Comparison of ENCODE assay signal across 12 mouse cellular contexts in genomic region chr5:77400823-77401222, GRCm38 (mm10). TPM values are rescaled to one million over a fixed set of nuclear protein-coding genes. Genes with fewer than 3 reads are reported as not detected.
DNase-seq lines count a peak whose midpoint lies in the region; ATAC-seq and TF ChIP-seq lines count a peak whose summit lies in the region.
"Had no signal": no experiment of that assay in that cellular context is flagged by ENCODE, and none has a peak within 500 bp of the region (broad histone marks: within the 10 kb centered on the region; RNA-seq: fewer than 3 reads in every experiment).

No protein-coding gene starts in this region.

- H3K9me3 ChIP-seq in stomach, postnatal 0 days (ENCODE audit: control insufficient read depth, low read length) = no peaks in the 10 kb centered on the region
- H3K9me3 ChIP-seq in liver, embryonic 11.5 days (ENCODE audit: control insufficient read depth, low read length) = no peaks in the 10 kb centered on the region
- H3K9me3 ChIP-seq: embryonic facial prominence, embryonic 13.5 days; limb, embryonic 12.5 days had no signal

- H3K4me1 ChIP-seq in stomach, postnatal 0 days (replicated peaks; ENCODE audit: control insufficient read depth, insufficient read depth) = peaks cover 15% of the 10 kb centered on the region; the same call in 1 of the 2 replicates
- H3K4me1 ChIP-seq in liver, embryonic 11.5 days (replicated peaks; ENCODE audit: control insufficient read depth, insufficient read depth, low read length) = no peaks in the 10 kb centered on the region

- H3K27me3 ChIP-seq in stomach, postnatal 0 days (ENCODE audit: control insufficient read depth, insufficient read depth, low read length) = no peaks in the 10 kb centered on the region
- H3K27me3 ChIP-seq in liver, embryonic 11.5 days (replicated peaks; ENCODE audit: control insufficient read depth, insufficient read depth, low read length) = no peaks in the 10 kb centered on the region

- TF ChIP-seq CTCF in stomach, postnatal 0 days (IDR thresholded peaks at IDR 0.05; ENCODE audit: low read depth) = no peak

- intact Hi-C loops in left cerebral cortex, postnatal 4 days (cut with DNase I) = no loop called here
- intact Hi-C loops in left cerebral cortex, postnatal 14 days (cut with DNase I) = no loop called here

- peak; percentile 63 for DNase-seq in left cerebral cortex, postnatal 4 days
- DNase-seq in left cerebral cortex, postnatal 14 days (ENCODE audit: low spot score in 2 of 2) = no peak
- peak; percentile 30 for DNase-seq in gastrocnemius, postnatal 25 days
- DNase-seq in kidney, postnatal 36 days = peak; percentile 80 to 87
- DNase-seq in stomach, postnatal 0 days (ENCODE audit: low spot score) = no peak
- no peak for DNase-seq in right cerebral cortex, postnatal 4 days
- DNase-seq in liver, embryonic 11.5 days (ENCODE audit: low spot score) = no peak
- DNase-seq: midbrain, embryonic 14.5 days; right cerebral cortex, adult 18-20 months had no signal

- WGBS in stomach, postnatal 0 days = 44% methylated on average over 6 of the region's 6 CpGs
- 80% methylated on average over 6 of the region's 6 CpGs for WGBS in liver, embryonic 11.5 days

- no peak overlapping the region for H3K4me3 ChIP-seq in stomach, postnatal 0 days (ENCODE audit: low read depth, low read length)
- H3K4me3 ChIP-seq in liver, embryonic 11.5 days (ENCODE audit: low read depth, low read length) = no peak overlapping the region
- H3K4me3 ChIP-seq: embryonic facial prominence, embryonic 13.5 days; limb, embryonic 12.5 days had no signal

- H3K27ac ChIP-seq in stomach, postnatal 0 days (replicated peaks) = peak overlapping the region; percentile 81
- H3K27ac ChIP-seq in liver, embryonic 11.5 days (ENCODE audit: low read depth, low read length) = no peak overlapping the region
- H3K27ac ChIP-seq: embryonic facial prominence, embryonic 13.5 days; limb, embryonic 12.5 days had no signal

- H3K9ac ChIP-seq in stomach, postnatal 0 days (ENCODE audit: low read length) = no peak overlapping the region
- H3K9ac ChIP-seq in liver, embryonic 11.5 days (ENCODE audit: low read depth, low read length) = no peak overlapping the region
- H3K9ac ChIP-seq: embryonic facial prominence, embryonic 13.5 days; limb, embryonic 12.5 days had no signal

- no peak for ATAC-seq in stomach, postnatal 0 days (ENCODE audit: low FRiP score, low TSS enrichment)
- no peak for ATAC-seq in inflammation-experienced regulatory T-cells, adult 6 months
- no peak for ATAC-seq in liver, embryonic 11.5 days (replicated peaks; ENCODE audit: low FRiP score)

- no peak overlapping the region for H3K4me2 ChIP-seq in stomach, postnatal 0 days (replicated peaks; ENCODE audit: low read depth)
- H3K4me2 ChIP-seq in liver, embryonic 11.5 days = no peak overlapping the region
- H3K4me2 ChIP-seq: embryonic facial prominence, embryonic 13.5 days; limb, embryonic 12.5 days had no signal

- TF ChIP-seq EP300 in stomach, postnatal 0 days (optimal IDR thresholded peaks at IDR 0.05) = no peak

- H3K36me3 ChIP-seq in stomach, postnatal 0 days (ENCODE audit: control insufficient read depth, insufficient read depth, low read length) = no peaks in the 10 kb centered on the region
- no peaks in the 10 kb centered on the region for H3K36me3 ChIP-seq in liver, embryonic 11.5 days (ENCODE audit: control insufficient read depth, insufficient read depth, low read length)
- H3K36me3 ChIP-seq: embryonic facial prominence, embryonic 13.5 days; limb, embryonic 12.5 days had no signal

RNA-seq across cellular contexts. Expression of gene Igfbp7, which starts 7.0 kb away (rescaled TPM):
- total RNA-seq in left cerebral cortex, postnatal 4 days (2021) = 10 to 100 TPM; 35.5 to 40.3 TPM
- total RNA-seq in left cerebral cortex, postnatal 14 days (2021) = 10 to 100 TPM; 66.5 to 70.9 TPM
- total RNA-seq in gastrocnemius, postnatal 25 days (2021) = 100 to 1,000 TPM; 105 to 156 TPM
- polyA plus RNA-seq in stomach, postnatal 0 days (2015; fragmentation: Nextera tagmentation; extraction: Ambion mirVana) = 421 and 437 TPM in 2 replicates
- polyA plus RNA-seq in inflammation-experienced regulatory T-cells, adult 6 months (2017; shearing (Covaris generic)) = under 1 TPM in 2 of 3 experiments, not detected in 1; 0.32 to 0.83 TPM
- polyA plus RNA-seq in liver, embryonic 11.5 days (2014; fragmentation: Nextera tagmentation; extraction: Ambion mirVana) = 8.2 and 8.6 TPM in 2 replicates

Comparison
In these comparisons a context has a peak if more than half of its experiments do, and no peak if none do; other contexts are left out.
1. DNase-seq: peak in left cerebral cortex, postnatal 4 days (single experiment), gastrocnemius, postnatal 25 days (single experiment) and kidney, postnatal 36 days (2 of 2); none in left cerebral cortex, postnatal 14 days (0 of 2), stomach, postnatal 0 days (single experiment), right cerebral cortex, postnatal 4 days (single experiment) and liver, embryonic 11.5 days (single experiment).